Mouse (Mus musculus) heart, postnatal 36 days (tissue): ENCODE measurements around the gene Mrc1. TPM values are rescaled to one million over a fixed set of nuclear protein-coding genes. Genes with fewer than 3 reads are reported as not detected.

Experiments
- DNase-seq, 2 experiments: peaks; one replicate each; pipeline ENCODE4 v3.0.0; 2021 to 2022
- intact Hi-C: fragments of 180-260 bp; cut with DNase I; formaldehyde crosslinking; loops from one replicate; pipeline ENCODE4 v1.15.1; 2025
- total RNA-seq, 2 experiments: library from RNA; stranded (reverse); gene quantifications; 2 replicates each; pipeline ENCODE4 v1.2.3; 2021

The Mrc1 gene
- total RNA-seq, 2 experiments from 2014 or later = 17.3 to 22.4 TPM

- DNase-seq = no peak
- intact Hi-C loops = no loop called here
These were observed 10.0 kb downstream of the Mrc1 start for GRCm38 (mm10) chr2:14239151-14239550.

GRCm38 (mm10) chr2:14244157-14244556, 15.0 kb downstream of the Mrc1 start:
- no peak for DNase-seq
- intact Hi-C loops = no loop called here

- DNase-seq = no peak
- intact Hi-C loops = no loop called here
These were observed 15.5 kb downstream of the Mrc1 start for GRCm38 (mm10) chr2:14244668-14245067.

GRCm38 (mm10) chr2:14249839-14250564, 20.8 kb downstream of the Mrc1 start:
- intact Hi-C loops = no loop called here
- no peak for DNase-seq

GRCm38 (mm10) chr2:14251938-14252337, 22.7 kb downstream of the Mrc1 start:
- intact Hi-C loops = no loop called here
- no peak for DNase-seq

- no peak for DNase-seq
- intact Hi-C loops = no loop called here
These were observed 29.2 kb downstream of the Mrc1 start for GRCm38 (mm10) chr2:14258345-14258850.

DNA sequence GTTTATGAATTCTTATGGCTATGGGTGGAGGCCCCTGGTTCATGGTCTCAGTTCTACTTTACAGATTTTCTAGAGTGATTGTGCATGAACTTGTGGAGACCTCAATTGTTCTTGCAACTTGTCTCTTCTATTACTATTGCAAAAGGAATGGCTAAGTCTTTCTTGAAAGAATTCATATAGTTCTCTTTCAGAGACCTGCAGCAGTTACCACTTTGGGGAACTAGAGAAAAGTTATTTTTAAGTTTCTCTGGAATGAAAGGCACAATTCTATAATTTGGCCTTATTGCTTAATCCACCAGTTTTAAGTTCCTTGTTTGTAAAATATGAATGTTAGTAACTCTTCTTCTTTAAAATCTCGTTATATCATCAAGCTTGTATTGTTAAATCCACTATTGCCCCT, 32.9 kb downstream of the Mrc1 start:
- intact Hi-C loops = no loop called here
- DNase-seq = no peak

DNA sequence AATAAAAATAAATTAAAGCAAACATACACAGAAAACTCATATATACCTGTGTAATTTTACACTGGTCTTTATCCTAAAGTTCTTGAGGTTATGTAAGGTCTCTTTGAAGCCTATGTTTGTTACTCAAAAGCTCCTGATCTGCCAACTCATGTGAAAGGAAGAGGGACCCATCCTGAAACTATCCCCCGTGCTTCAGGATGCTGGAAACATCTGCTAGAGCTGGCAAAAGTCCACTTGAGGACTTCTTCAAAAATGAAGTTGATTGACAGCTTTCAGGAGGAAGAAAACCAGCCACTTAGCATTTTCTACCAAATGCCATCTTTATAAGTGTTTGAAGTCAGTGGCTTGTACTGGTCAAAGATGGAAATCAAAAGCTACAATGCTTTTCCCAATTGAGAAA, 40.0 kb downstream of the Mrc1 start:
- peak in 1 of 2 experiments; percentile 16 for DNase-seq

DNA sequence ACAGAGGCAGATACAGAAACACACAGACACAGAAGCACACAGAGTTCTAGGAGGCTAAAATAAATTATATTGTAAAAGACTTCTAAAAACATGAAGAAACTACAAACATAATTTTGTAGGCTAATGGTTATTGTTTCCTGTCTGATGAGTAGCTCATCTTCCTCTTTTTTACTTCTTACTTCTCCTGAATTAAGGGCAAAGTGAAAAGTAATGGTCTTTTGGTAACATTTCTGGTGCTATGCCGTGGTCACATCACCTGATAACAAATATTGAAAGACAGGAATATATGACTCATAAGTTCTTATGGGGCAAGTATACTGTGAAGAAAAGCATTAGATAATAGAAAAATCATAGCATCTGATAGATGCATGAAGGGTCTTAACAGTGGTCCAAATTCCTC, 42.9 kb downstream of the Mrc1 start:
- intact Hi-C loops = no loop called here
- DNase-seq = no peak

More for the DNA sequence above, 40.0 kb downstream of the Mrc1 start:
- intact Hi-C loops = no loop called here

DNA sequence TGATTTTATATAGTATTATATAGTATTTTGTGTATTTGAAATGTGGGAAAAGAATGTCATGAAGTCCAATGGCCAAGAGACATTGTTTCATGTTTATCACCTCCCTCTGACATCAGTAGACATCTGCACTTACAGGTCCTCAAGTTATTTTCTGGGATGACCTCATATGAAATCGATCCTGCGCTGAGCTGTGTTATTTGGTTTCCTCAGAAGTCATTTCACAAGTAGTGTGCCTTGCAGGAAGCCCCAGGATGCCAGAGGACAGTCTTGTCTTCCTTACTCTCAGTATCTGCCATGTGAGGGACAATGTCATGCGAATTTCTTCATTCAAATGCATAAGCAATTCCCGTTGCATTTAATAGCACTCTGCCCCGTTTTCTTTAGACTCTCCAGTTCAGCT, 46.6 kb downstream of the Mrc1 start:
- no peak for DNase-seq
- intact Hi-C loops = no loop called here

GRCm38 (mm10) chr2:14279256-14279655, 50.1 kb downstream of the Mrc1 start:
- intact Hi-C loops = no loop called here
- no peak for DNase-seq

DNA sequence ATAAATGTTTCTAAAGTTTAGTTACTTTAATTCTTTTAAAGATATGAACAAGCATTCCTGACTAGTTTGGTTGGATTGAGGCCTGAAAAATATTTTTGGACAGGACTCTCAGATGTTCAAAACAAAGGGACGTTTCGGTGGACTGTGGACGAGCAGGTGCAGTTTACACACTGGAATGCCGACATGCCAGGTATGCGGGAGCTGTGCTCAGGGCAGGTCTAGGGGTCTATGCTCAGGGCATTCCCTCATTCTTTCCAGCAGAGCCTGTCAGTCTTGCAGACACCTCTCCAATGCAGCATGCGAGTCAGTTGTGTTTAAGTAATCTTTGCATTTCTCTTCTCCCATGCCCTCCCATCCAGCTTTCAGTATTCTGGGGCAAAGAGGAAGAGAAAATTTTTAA, 50.6 kb downstream of the Mrc1 start:
- intact Hi-C loops = no loop called here
- DNase-seq = no peak

- intact Hi-C loops = loop anchor here (5.0 kb wide), 3 partner anchors 407 to 1018 kb away; no protein-coding TSS in a partner anchor
- DNase-seq = peak; percentile 89 to 94
These were observed 66.1 kb downstream of the Mrc1 start for GRCm38 (mm10) chr2:14295334-14295733.

DNA sequence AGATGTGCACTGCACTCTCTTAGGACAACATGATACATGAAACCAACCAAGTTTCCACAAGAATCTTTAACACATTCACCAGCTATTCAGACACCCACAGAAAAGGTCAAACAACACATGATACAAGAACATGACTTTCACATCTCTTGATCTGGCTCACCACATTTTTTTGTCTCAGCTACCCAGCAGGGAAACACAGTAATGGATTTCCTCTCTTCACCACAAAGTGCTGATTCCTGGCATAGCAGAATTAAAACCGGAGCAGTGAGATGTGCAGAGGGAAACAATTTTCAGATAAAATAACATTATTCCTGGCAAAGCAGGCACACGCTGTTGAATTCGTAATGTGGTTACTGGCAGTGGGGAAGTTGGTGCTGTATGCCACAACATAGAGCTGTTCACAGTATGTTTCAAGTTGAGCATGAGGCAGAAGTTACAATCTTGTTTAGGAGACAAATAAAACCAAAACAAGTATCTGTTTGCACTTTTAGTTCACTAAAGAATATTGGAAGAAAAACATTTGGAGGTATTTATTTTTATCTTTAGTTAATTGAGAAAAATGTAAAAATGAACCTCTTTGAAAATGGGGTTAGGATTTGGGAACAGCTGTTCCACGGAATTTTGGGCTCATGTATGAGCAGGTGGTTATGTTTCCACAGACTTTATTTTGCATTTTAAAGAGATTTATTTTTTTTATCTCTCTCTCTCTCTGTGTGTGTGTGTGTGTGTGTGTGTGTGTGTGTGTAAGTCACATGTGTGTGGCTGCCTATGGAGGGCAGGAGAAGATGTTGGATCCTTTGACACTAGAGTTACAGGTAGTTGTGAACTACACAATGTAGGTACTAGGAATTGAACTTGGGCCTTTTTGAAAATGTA, 83.6 kb downstream of the Mrc1 start:
- DNase-seq = no peak
- intact Hi-C loops = no loop called here

DNA sequence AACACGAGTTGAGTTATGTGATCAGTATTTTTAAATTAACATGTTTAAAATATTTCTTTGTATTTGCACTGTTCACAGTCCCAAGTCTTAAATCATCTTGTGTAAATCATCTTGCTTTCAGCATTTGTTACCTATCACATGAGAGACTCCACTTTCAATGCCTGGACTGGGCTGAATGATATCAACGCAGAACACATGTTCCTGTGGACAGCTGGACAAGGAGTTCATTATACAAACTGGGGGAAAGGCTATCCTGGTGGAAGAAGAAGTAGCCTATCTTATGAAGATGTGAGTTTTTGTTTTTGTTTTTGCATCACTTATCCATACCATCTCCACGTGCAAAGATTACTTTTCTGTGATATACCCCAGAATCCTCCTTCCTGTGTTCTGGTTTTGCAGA, 85.9 kb downstream of the Mrc1 start:
- DNase-seq = no peak
- intact Hi-C loops = no loop called here

DNA sequence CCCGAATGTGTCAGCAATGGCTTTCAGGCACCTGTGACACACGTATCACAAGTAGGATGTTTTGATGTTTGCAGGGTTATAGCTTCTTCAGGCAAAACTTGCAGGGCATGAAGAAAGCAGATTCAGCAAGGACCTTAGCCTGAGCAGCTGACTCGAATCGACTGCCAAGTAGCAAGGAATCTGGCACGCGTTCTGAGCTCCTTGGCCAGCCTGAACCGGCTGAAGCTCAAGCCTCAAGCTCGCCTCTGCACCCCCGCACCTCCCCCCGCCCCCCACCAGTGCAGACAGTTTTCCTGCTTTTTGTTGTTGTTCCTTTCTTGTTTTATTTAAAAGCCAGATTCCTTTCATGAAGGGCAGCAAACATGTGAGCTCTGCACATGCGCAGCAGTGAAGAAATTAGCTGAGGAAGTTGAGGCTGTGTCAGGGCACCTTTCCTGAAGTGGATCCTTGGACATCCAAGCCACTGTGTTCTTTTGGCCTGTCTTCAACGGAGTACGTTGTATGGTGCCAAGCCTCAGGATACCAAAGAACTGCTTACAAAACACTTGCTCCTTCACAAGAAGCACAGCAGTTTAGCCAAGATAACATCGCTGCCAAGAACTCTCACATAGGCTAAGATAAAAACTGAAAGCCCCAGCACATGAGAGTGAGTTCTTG, 112.6 kb downstream of the Mrc1 start:
- DNase-seq = peak; percentile 74
- intact Hi-C loops = no loop called here

- intact Hi-C loops = no loop called here
- DNase-seq = peak in 1 of 2 experiments; percentile 30
These were observed 113.2 kb downstream of the Mrc1 start for GRCm38 (mm10) chr2:14342309-14342839.
